Mouse (Mus musculus) naive thymus-derived CD4-positive, alpha-beta T cell, adult 5 months (primary cell): ENCODE results near the gene Themis. TPM values are rescaled to one million over a fixed set of nuclear protein-coding genes. Genes with fewer than 3 reads are reported as not detected.

Experiments
- polyA plus RNA-seq: library from polyadenylated mRNA; unstranded; fragments of 100-300 nt; shearing (Covaris generic); gene quantifications from one replicate; pipeline ENCODE4 v1.2.1, GENCODE M21; 2017

Gene Themis
- 151 TPM for polyA plus RNA-seq

GRCm38 (mm10) chr10:28668261-28668660 is at the start of gene Themis:
TSS of gene Themis (plus strand) at chr10:28668360.

